21 mouse cellular contexts compared by ENCODE assay signal in genomic region chr6:121159616-121160015, GRCm38 (mm10). TPM values are rescaled to one million over a fixed set of nuclear protein-coding genes. Genes with fewer than 3 reads are reported as not detected.
DNase-seq lines count a peak whose midpoint lies in the region; ATAC-seq and TF ChIP-seq lines count a peak whose summit lies in the region.
"Had no signal": no experiment of that assay in that cellular context is flagged by ENCODE, and none has a peak within 500 bp of the region (broad histone marks: within the 10 kb centered on the region; RNA-seq: fewer than 3 reads in every experiment).

No protein-coding gene starts in this region.

- no peak overlapping the region for H3K4me2 ChIP-seq in liver, embryonic 11.5 days
- no peak overlapping the region for H3K4me2 ChIP-seq in embryonic facial prominence, embryonic 12.5 days (replicated peaks)
- no peak overlapping the region for H3K4me2 ChIP-seq in intestine, postnatal 0 days (replicated peaks; ENCODE audit: low read depth)
- H3K4me2 ChIP-seq: forebrain, embryonic 15.5 days; hindbrain, embryonic 14.5 days; limb, embryonic 12.5 days; midbrain, embryonic 15.5 days had no signal

- 24% methylated on average over 5 of the region's 5 CpGs for WGBS in liver, adult 2 months
- WGBS in liver, embryonic 11.5 days: 70% methylated on average over 5 of the region's 5 CpGs
- WGBS in embryonic facial prominence, embryonic 12.5 days: 89% methylated on average over 5 of the region's 5 CpGs
- 43% methylated on average over 5 of the region's 5 CpGs for WGBS in intestine, postnatal 0 days
- WGBS in kidney, adult 2 months: 94% methylated on average over 5 of the region's 5 CpGs

- H3K27ac ChIP-seq in liver, adult 2 months (replicated peaks; ENCODE audit: insufficient read depth, low read depth, low read length): no peak overlapping the region
- no peak overlapping the region for H3K27ac ChIP-seq in liver, embryonic 11.5 days (ENCODE audit: low read depth, low read length)
- peak overlapping the region; percentile 24; the same call in 1 of the 2 replicates for H3K27ac ChIP-seq in embryonic facial prominence, embryonic 12.5 days
- H3K27ac ChIP-seq in intestine, postnatal 0 days (ENCODE audit: low read depth, low read length): peak overlapping the region; percentile 47; the same call in 1 of the 2 replicates
- no peak overlapping the region for H3K27ac ChIP-seq in kidney, adult 2 months (ENCODE audit: insufficient read depth, low read depth, low read length)
- H3K27ac ChIP-seq: forebrain, embryonic 15.5 days; hindbrain, embryonic 14.5 days; kidney, postnatal 0 days; limb, embryonic 12.5 days; midbrain, embryonic 15.5 days had no signal

- peak; percentile 60 for DNase-seq in liver, adult 2 months (ENCODE audit: extremely low read depth, low read depth, low spot score)
- DNase-seq in liver, embryonic 11.5 days (ENCODE audit: low spot score): no peak
- no peak for DNase-seq in cerebellum, postnatal 36 days
- no peak for DNase-seq in kidney, adult 2 months
- no peak for DNase-seq in thymus, postnatal 10 days (ENCODE audit: low spot score in 2 of 2)
- DNase-seq: adrenal gland, postnatal 36 days; cerebellum, adult 11-12 months; cerebellum, postnatal 14 days; gastrocnemius, postnatal 25 days; kidney, adult 11 months; lung, postnatal 14 days; retina, postnatal 1 day; thymus, adult 18-20 months had no signal

- H3K4me1 ChIP-seq in liver, adult 2 months (ENCODE audit: control insufficient read depth, insufficient read depth, low read length): peaks cover 7% of the 10 kb centered on the region
- peaks cover 8% of the 10 kb centered on the region; the same call in 1 of the 2 replicates for H3K4me1 ChIP-seq in liver, embryonic 11.5 days (replicated peaks; ENCODE audit: control insufficient read depth, insufficient read depth, low read length)
- H3K4me1 ChIP-seq in embryonic facial prominence, embryonic 12.5 days: 0 out of 2 replicates have a peak, but pooled peaks cover 3% of the 10 kb centered on the region
- 0 out of 2 replicates have a peak, but pooled peaks cover 6% of the 10 kb centered on the region for H3K4me1 ChIP-seq in intestine, postnatal 0 days (replicated peaks; ENCODE audit: control insufficient read depth, insufficient read depth, low read length)
- H3K4me1 ChIP-seq in kidney, adult 2 months (ENCODE audit: control insufficient read depth, insufficient read depth, low read length): no peaks in the 10 kb centered on the region
- H3K4me1 ChIP-seq: midbrain, embryonic 15.5 days had no signal

- H3K36me3 ChIP-seq in liver, adult 2 months (ENCODE audit: control insufficient read depth, insufficient read depth, low read length): no peaks in the 10 kb centered on the region
- H3K36me3 ChIP-seq in liver, embryonic 11.5 days (ENCODE audit: control insufficient read depth, insufficient read depth, low read length): no peaks in the 10 kb centered on the region
- H3K36me3 ChIP-seq in embryonic facial prominence, embryonic 12.5 days: no peaks in the 10 kb centered on the region
- H3K36me3 ChIP-seq in intestine, postnatal 0 days (ENCODE audit: control insufficient read depth, insufficient read depth): no peaks in the 10 kb centered on the region
- no peaks in the 10 kb centered on the region for H3K36me3 ChIP-seq in kidney, adult 2 months (ENCODE audit: control insufficient read depth, insufficient read depth, low read length)
- H3K36me3 ChIP-seq: forebrain, embryonic 15.5 days; limb, embryonic 12.5 days; midbrain, embryonic 15.5 days had no signal

- no peaks in the 10 kb centered on the region for H3K9me3 ChIP-seq in liver, embryonic 11.5 days (ENCODE audit: control insufficient read depth, low read length)
- H3K9me3 ChIP-seq in embryonic facial prominence, embryonic 12.5 days: no peaks in the 10 kb centered on the region
- H3K9me3 ChIP-seq in intestine, postnatal 0 days (ENCODE audit: control insufficient read depth): no peaks in the 10 kb centered on the region
- H3K9me3 ChIP-seq: forebrain, embryonic 15.5 days; limb, embryonic 12.5 days; midbrain, embryonic 15.5 days had no signal

- ATAC-seq in liver, embryonic 11.5 days (replicated peaks; ENCODE audit: low FRiP score): no peak
- ATAC-seq in embryonic facial prominence, embryonic 12.5 days (ENCODE audit: insufficient number of reproducible peaks, insufficient read depth, low FRiP score, low TSS enrichment): no peak
- peak; percentile 81 for ATAC-seq in intestine, postnatal 0 days
- ATAC-seq: activated CD4-positive, CD25-positive, alpha-beta regulatory T cell, adult 4 months; forebrain, embryonic 15.5 days; midbrain, embryonic 15.5 days had no signal

- H3K9ac ChIP-seq in liver, adult 2 months (ENCODE audit: low read depth, low read length): no peak overlapping the region
- no peak overlapping the region for H3K9ac ChIP-seq in liver, embryonic 11.5 days (ENCODE audit: low read depth, low read length)
- H3K9ac ChIP-seq in embryonic facial prominence, embryonic 12.5 days: no peak overlapping the region
- H3K9ac ChIP-seq in intestine, postnatal 0 days (ENCODE audit: low read depth, low read length): no peak overlapping the region
- H3K9ac ChIP-seq: forebrain, embryonic 15.5 days; hindbrain, embryonic 14.5 days; limb, embryonic 12.5 days; midbrain, embryonic 15.5 days had no signal

- no peaks in the 10 kb centered on the region for H3K27me3 ChIP-seq in liver, adult 2 months (ENCODE audit: control insufficient read depth, insufficient read depth, low read length)
- no peaks in the 10 kb centered on the region; the same call in 1 of the 2 replicates for H3K27me3 ChIP-seq in liver, embryonic 11.5 days (replicated peaks; ENCODE audit: control insufficient read depth, insufficient read depth, low read length)
- no peaks in the 10 kb centered on the region for H3K27me3 ChIP-seq in embryonic facial prominence, embryonic 12.5 days
- H3K27me3 ChIP-seq in intestine, postnatal 0 days (replicated peaks; ENCODE audit: control insufficient read depth, insufficient read depth, low read length): no peaks in the 10 kb centered on the region
- H3K27me3 ChIP-seq in kidney, adult 2 months (replicated peaks; ENCODE audit: control insufficient read depth, insufficient read depth, low read length): no peaks in the 10 kb centered on the region
- H3K27me3 ChIP-seq: forebrain, embryonic 15.5 days; limb, embryonic 12.5 days; midbrain, embryonic 15.5 days had no signal

- TF ChIP-seq CTCF in liver, adult 2 months (IDR thresholded peaks at IDR 0.05; ENCODE audit: low read depth, low read length): no peak
- TF ChIP-seq CTCF in intestine, postnatal 0 days (IDR thresholded peaks at IDR 0.05; ENCODE audit: low read depth): no peak
- no peak for TF ChIP-seq CTCF in kidney, adult 2 months (conservative IDR thresholded peaks at IDR 0.05; ENCODE audit: insufficient read depth, insufficient read length, low read depth, low read length)

- H3K4me3 ChIP-seq in liver, adult 2 months (ENCODE audit: insufficient read depth, low read depth, low read length): no peak overlapping the region
- H3K4me3 ChIP-seq in liver, embryonic 11.5 days (ENCODE audit: low read depth, low read length): no peak overlapping the region
- no peak overlapping the region for H3K4me3 ChIP-seq in embryonic facial prominence, embryonic 12.5 days
- H3K4me3 ChIP-seq in intestine, postnatal 0 days (ENCODE audit: low read depth, low read length): no peak overlapping the region
- no peak overlapping the region for H3K4me3 ChIP-seq in kidney, adult 2 months (ENCODE audit: insufficient read depth, low read depth, low read length)
- H3K4me3 ChIP-seq: forebrain, embryonic 15.5 days; limb, embryonic 12.5 days; midbrain, embryonic 15.5 days had no signal

- TF ChIP-seq POLR2A in liver, adult 2 months (IDR thresholded peaks at IDR 0.05; ENCODE audit: extremely low read depth, insufficient read depth, low read length): no peak
- no peak for TF ChIP-seq POLR2A in kidney, adult 2 months (IDR thresholded peaks at IDR 0.05; ENCODE audit: low read depth, low read length)

- H3K79me2 ChIP-seq in liver, adult 2 months (ENCODE audit: control insufficient read depth, insufficient read depth, low read length): no peaks in the 10 kb centered on the region

RNA-seq across cellular contexts. Expression of gene Pex26, which starts 23.9 kb away (rescaled TPM):
- 10.0 and 13.2 TPM in 2 replicates for total RNA-seq in liver, adult 2 months (2014; rRNA removed)
- polyA plus RNA-seq in liver, adult 2 months (2012; rRNA removed): 20.4 and 23.5 TPM in 2 replicates
- 6.0 and 6.3 TPM in 2 replicates for polyA plus RNA-seq in liver, embryonic 11.5 days (2014; fragmentation: Nextera tagmentation; extraction: Ambion mirVana)
- 11.4 and 11.8 TPM in 2 replicates for polyA plus RNA-seq in embryonic facial prominence, embryonic 12.5 days (2016; fragmentation: Nextera tagmentation; extraction: Ambion mirVana)
- 6.3 and 7.2 TPM in 2 replicates for polyA plus RNA-seq in intestine, postnatal 0 days (2015; fragmentation: Nextera tagmentation; extraction: Ambion mirVana)
- 21.0 and 24.2 TPM in 2 replicates for polyA plus RNA-seq in kidney, adult 2 months (2012; rRNA removed)

RNA-seq across cellular contexts. Expression of gene Mical3, which starts 28.8 kb away (rescaled TPM):
- 5.8 and 9.0 TPM in 2 replicates for total RNA-seq in liver, adult 2 months (2014; rRNA removed)
- 7.9 and 8.8 TPM in 2 replicates for polyA plus RNA-seq in liver, adult 2 months (2012; rRNA removed)
- 16.6 and 20.2 TPM in 2 replicates for polyA plus RNA-seq in liver, embryonic 11.5 days (2014; fragmentation: Nextera tagmentation; extraction: Ambion mirVana)
- polyA plus RNA-seq in embryonic facial prominence, embryonic 12.5 days (2016; fragmentation: Nextera tagmentation; extraction: Ambion mirVana): 11.9 and 12.6 TPM in 2 replicates
- polyA plus RNA-seq in intestine, postnatal 0 days (2015; fragmentation: Nextera tagmentation; extraction: Ambion mirVana): 3.6 and 4.5 TPM in 2 replicates
- 16.1 and 17.5 TPM in 2 replicates for polyA plus RNA-seq in kidney, adult 2 months (2012; rRNA removed)

RNA-seq across cellular contexts. Expression of gene Tuba8, which starts 50.9 kb away (rescaled TPM):
- 0.55 and 1.9 TPM in 2 replicates for total RNA-seq in liver, adult 2 months (2014; rRNA removed)
- 1.5 and 1.6 TPM in 2 replicates for polyA plus RNA-seq in liver, adult 2 months (2012; rRNA removed)
- polyA plus RNA-seq in liver, embryonic 11.5 days (2014; fragmentation: Nextera tagmentation; extraction: Ambion mirVana): 10.5 and 11.5 TPM in 2 replicates
- 0.18 and 0.23 TPM in 2 replicates for polyA plus RNA-seq in embryonic facial prominence, embryonic 12.5 days (2016; fragmentation: Nextera tagmentation; extraction: Ambion mirVana)
- 0.14 and 0.31 TPM in 2 replicates for polyA plus RNA-seq in intestine, postnatal 0 days (2015; fragmentation: Nextera tagmentation; extraction: Ambion mirVana)
- 0.94 and 2.5 TPM in 2 replicates for polyA plus RNA-seq in kidney, adult 2 months (2012; rRNA removed)

Comparison
In these comparisons a context has a peak if more than half of its experiments do, and no peak if none do; other contexts are left out.
1. H3K27ac ChIP-seq: peak in embryonic facial prominence, embryonic 12.5 days (single experiment) and intestine, postnatal 0 days (single experiment); none in liver, adult 2 months (single experiment), liver, embryonic 11.5 days (single experiment) and kidney, adult 2 months (single experiment).